Mouse (Mus musculus) bone marrow macrophage, adult 2 months (primary cell): ENCODE measurements around the gene Cel.

Experiments
- CTCF ChIP-seq: IDR thresholded peaks from 2 replicates; pipeline ENCODE4 v1.5.1; 2012; ENCODE audit warnings: low read depth, mild to moderate bottlenecking, low read length, moderate library complexity
- POLR2A ChIP-seq: IDR thresholded peaks from 2 replicates; pipeline ENCODE4 v1.6.1; 2012; ENCODE audit warnings: mild to moderate bottlenecking, low read depth, low read length, borderline replicate concordance

GRCm38 (mm10) chr2:28543894-28544293 lies 19.3 kb downstream of the Cel start:
- TF ChIP-seq POLR2A (no peak), CTCF (no peak)
